Mouse (Mus musculus) olfactory bulb, adult 2 months (tissue): ENCODE results near the gene Sun3. TPM values are rescaled to one million over a fixed set of nuclear protein-coding genes. Genes with fewer than 3 reads are reported as not detected.

Experiments used
- H3K27ac ChIP-seq: fragments of 200-500 bp; 2 replicates; pipeline ENCODE4 v1.5.1; 2012; ENCODE audit warnings: low read depth, low read length; ENCODE audit not compliant: insufficient read depth
- H3K4me1 ChIP-seq: fragments of 200-500 bp; 2 replicates; pipeline ENCODE4 v1.6.1; 2012; ENCODE audit warnings: low read length; ENCODE audit not compliant: control insufficient read depth, insufficient read depth
- H3K4me3 ChIP-seq: fragments of 200-500 bp; 2 replicates; pipeline ENCODE4 v1.5.1; 2012; ENCODE audit warnings: mild to moderate bottlenecking, low read depth, low read length, moderate library complexity; ENCODE audit not compliant: insufficient read depth
- CTCF ChIP-seq: fragments of 200-500 bp; IDR thresholded peaks from 2 replicates; pipeline ENCODE4 v1.5.1; 2012; ENCODE audit warnings: low read depth, mild to moderate bottlenecking, low read length, moderate library complexity; ENCODE audit not compliant: insufficient read depth
- POLR2A ChIP-seq: fragments of 200-500 bp; IDR thresholded peaks from 2 replicates; pipeline ENCODE4 v1.6.1; 2012; ENCODE audit warnings: mild to moderate bottlenecking, low read depth, low read length, moderate library complexity; ENCODE audit not compliant: insufficient read depth
- WGBS: fragments of 180-500 bp; shearing (Covaris S2); methylation state at CpG from one replicate; pipeline ENCODE4 v1.1.7; 2018; 5-methylcytosine and 5-hydroxymethylcytosine counted together
- polyA plus RNA-seq: library from polyadenylated mRNA; stranded (reverse); fragments of >200 nt; gene quantifications from 2 replicates; pipeline ENCODE4 v1.2.4, GENCODE M21; 2012; ENCODE audit warnings: low replicate concordance; ENCODE audit not compliant: missing spikeins, insufficient read depth, insufficient read length

Sun3 gene
- polyA plus RNA-seq, 1 experiment, result not detected

GRCm38 (mm10) chr11:9010853-9011339, 37.9 kb downstream of the Sun3 start, which contains the start of gene Hus1:
Gene Hus1, minus strand, starts transcription at chr11:9011191.
- peaks cover 3% of the 10 kb centered on the region for H3K4me1 ChIP-seq
- H3K4me3 ChIP-seq, result peak within 1 kb of the TSS; percentile 94
- H3K27ac ChIP-seq, result peak within 1 kb of the TSS; percentile 60; the same call in 1 of the 2 replicates
- under 1% methylated on average over 43 of the region's 43 CpGs for WGBS
- TF ChIP-seq CTCF, result no peak
- TF ChIP-seq POLR2A, result peak; percentile 47; the same call in 1 of the 2 replicates

GRCm38 (mm10) chr11:9010416-9010815, 38.4 kb downstream of the Sun3 start:
- under 1% methylated on average over 7 of the region's 7 CpGs for WGBS
- H3K4me1 ChIP-seq, result peaks cover 3% of the 10 kb centered on the region

GRCm38 (mm10) chr11:9008761-9009160, 40.0 kb downstream of the Sun3 start:
- Histone ChIP-seq H3K27ac (no peak overlapping the region), H3K4me1 (peaks cover 3% of the 10 kb centered on the region), H3K4me3 (no peak overlapping the region)
- TF ChIP-seq CTCF, result no peak
- TF ChIP-seq POLR2A, result no peak
- 99% methylated on average over 5 of the region's 5 CpGs for WGBS

More at GRCm38 (mm10) chr11:9010416-9010815, 38.4 kb downstream of the Sun3 start:
- TF ChIP-seq CTCF (no peak), POLR2A (no peak)
- Histone ChIP-seq H3K4me3 (peak overlapping the region; percentile 94), H3K27ac (peak overlapping the region; percentile 60; the same call in 1 of the 2 replicates)

- TF ChIP-seq POLR2A (no peak), CTCF (no peak)
- WGBS, result 87% methylated on average over 4 of the region's 4 CpGs
Observed at GRCm38 (mm10) chr11:8988084-8988483, 60.7 kb downstream of the Sun3 start.

GRCm38 (mm10) chr11:8986058-8986457, 62.7 kb downstream of the Sun3 start:
- H3K27ac ChIP-seq, result no peak overlapping the region
- TF ChIP-seq POLR2A, result no peak
- no peak for TF ChIP-seq CTCF

More at GRCm38 (mm10) chr11:8988084-8988483, 60.7 kb downstream of the Sun3 start:
- Histone ChIP-seq H3K4me1 (no peaks in the 10 kb centered on the region), H3K4me3 (no peak overlapping the region), H3K27ac (no peak overlapping the region)

GRCm38 (mm10) chr11:8983237-8983861, 65.4 kb downstream of the Sun3 start:
- H3K4me3 ChIP-seq, result no peak overlapping the region
- 41% methylated on average over 6 of the region's 6 CpGs for WGBS
- no peak for TF ChIP-seq CTCF
- no peak for TF ChIP-seq POLR2A
- H3K27ac ChIP-seq, result no peak overlapping the region
- H3K4me1 ChIP-seq, result no peaks in the 10 kb centered on the region

More at GRCm38 (mm10) chr11:8986058-8986457, 62.7 kb downstream of the Sun3 start:
- Histone ChIP-seq H3K4me1 (no peaks in the 10 kb centered on the region), H3K4me3 (no peak overlapping the region)

- H3K4me3 ChIP-seq, result no peak overlapping the region
- 87% methylated on average over 4 of the region's 4 CpGs for WGBS
- no peak for TF ChIP-seq CTCF
- no peak overlapping the region for H3K27ac ChIP-seq
- H3K4me1 ChIP-seq, result no peaks in the 10 kb centered on the region
Observed at GRCm38 (mm10) chr11:8978154-8978553, 70.6 kb downstream of the Sun3 start.

- no peak within 1 kb of the TSS for H3K4me3 ChIP-seq
- TF ChIP-seq POLR2A (no peak), CTCF (no peak)
- no peaks in the 10 kb centered on the region for H3K4me1 ChIP-seq
- H3K27ac ChIP-seq, result no peak within 1 kb of the TSS
- 73% methylated on average over 3 of the region's 3 CpGs for WGBS
Observed at GRCm38 (mm10) chr11:8973166-8973565, 75.6 kb downstream of the Sun3 start, which contains the start of gene Pkd1l1. Gene Pkd1l1, minus strand, starts transcription at chr11:8973266.

GRCm38 (mm10) chr11:8972093-8972492, 76.7 kb downstream of the Sun3 start:
- 90% methylated on average over 6 of the region's 6 CpGs for WGBS
- no peak overlapping the region for H3K27ac ChIP-seq

GRCm38 (mm10) chr11:8970509-8970908, 78.3 kb downstream of the Sun3 start:
- H3K4me3 ChIP-seq, result no peak overlapping the region
- TF ChIP-seq CTCF (no peak), POLR2A (no peak)
- 83% methylated on average over 9 of the region's 9 CpGs for WGBS
- no peaks in the 10 kb centered on the region for H3K4me1 ChIP-seq
- H3K27ac ChIP-seq, result no peak overlapping the region

More at GRCm38 (mm10) chr11:8972093-8972492, 76.7 kb downstream of the Sun3 start:
- Histone ChIP-seq H3K4me3 (no peak overlapping the region), H3K4me1 (no peaks in the 10 kb centered on the region)
- TF ChIP-seq POLR2A, result no peak
- no peak for TF ChIP-seq CTCF
